Mouse (Mus musculus): ENCODE results near the gene F12.
A peak's percentile ranks its signal among the peaks of the same experiment; 100 is the strongest.

Gene F12

GRCm38 (mm10) chr13:55374206-55374924, 52.2 kb downstream of the F12 start:
- no peak for ATAC-seq (ENCODE audit: low TSS enrichment)

- no peak for ATAC-seq (ENCODE audit: low TSS enrichment)
These were observed 54.9 kb downstream of the F12 start for GRCm38 (mm10) chr13:55371740-55372139.

- peak; percentile 58 for ATAC-seq (ENCODE audit: low TSS enrichment)
These were observed 55.4 kb downstream of the F12 start for GRCm38 (mm10) chr13:55371007-55371681.

DNA sequence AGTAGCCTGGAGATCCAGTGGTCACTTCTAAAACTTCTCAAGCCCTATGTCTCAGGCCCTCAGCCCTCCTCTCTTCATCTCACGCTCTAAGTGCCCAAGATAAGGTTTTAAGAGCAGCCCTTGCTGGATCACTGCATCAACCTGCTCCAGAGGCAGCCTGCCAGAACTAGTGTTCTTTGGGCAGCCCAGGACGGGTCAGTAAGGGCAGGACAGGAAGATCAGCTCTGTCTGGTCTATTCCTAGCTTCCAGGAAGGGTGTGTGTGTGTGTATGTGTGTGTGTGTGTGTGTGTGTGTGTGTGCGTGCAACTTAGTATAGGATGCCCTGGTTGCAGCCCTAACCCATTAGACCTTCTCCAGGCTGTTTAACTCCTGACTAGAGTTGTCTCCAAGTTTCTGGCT, 56.4 kb downstream of the F12 start:
- no peak for ATAC-seq (ENCODE audit: low TSS enrichment)

DNA sequence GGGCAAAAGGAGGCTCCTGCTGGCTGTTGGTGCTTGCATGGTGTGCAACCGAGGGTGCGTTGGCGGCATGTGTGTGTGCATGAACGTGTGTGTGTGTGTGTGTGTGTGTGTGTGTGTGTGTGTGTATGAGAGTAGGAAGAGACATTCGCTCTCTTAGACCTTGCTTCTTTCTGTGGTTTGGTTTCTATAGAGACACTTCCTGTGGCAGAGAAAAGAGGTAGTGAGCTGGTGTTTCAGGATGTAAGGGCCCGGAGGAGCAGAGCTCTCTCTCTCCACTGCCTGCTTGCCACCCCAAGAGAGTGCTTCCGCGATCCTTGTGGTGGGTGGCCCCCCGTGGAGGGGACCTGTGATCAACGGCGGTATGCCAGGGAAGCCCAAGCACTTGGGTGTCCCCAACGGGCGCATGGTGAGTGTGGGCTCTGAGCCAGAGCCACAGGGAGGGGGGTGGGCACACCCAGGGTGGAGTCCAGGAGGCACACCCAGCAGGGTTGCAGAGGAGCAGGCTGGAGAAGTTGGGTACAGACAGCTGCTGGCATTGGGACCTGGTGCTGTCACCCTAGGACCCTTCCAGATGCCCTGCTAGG, 57.0 kb downstream of the F12 start, which contains the start of gene Rgs14:
Gene Rgs14 (plus strand): TSS at position 202 of the 584 bp plus-strand sequence.
- ATAC-seq (ENCODE audit: low TSS enrichment) = peak; percentile 66

DNA sequence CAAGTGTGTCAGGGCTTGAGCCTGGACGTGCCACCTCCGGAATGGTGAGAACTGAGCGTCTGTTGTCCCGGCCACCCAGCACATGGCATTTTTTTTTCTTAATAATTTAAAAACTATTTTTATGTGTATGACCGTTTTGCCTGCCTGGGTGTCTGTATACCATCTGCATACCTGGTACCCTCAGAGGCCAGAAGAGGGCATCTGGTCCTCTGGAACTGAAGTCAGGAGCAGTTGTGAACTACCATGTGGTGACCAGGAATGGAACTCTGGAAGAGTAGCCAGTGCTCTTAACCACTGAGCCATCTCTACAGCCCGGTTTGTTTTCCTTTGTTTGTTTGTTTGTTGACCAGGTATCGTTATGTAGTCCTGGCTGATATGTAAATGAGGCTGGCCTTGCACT, 58.2 kb downstream of the F12 start:
- ATAC-seq (ENCODE audit: low TSS enrichment) = no peak

All from frontal cortex, adult (tissue).